8 mouse cellular contexts compared by ENCODE assay signal in the genomic region with DNA sequence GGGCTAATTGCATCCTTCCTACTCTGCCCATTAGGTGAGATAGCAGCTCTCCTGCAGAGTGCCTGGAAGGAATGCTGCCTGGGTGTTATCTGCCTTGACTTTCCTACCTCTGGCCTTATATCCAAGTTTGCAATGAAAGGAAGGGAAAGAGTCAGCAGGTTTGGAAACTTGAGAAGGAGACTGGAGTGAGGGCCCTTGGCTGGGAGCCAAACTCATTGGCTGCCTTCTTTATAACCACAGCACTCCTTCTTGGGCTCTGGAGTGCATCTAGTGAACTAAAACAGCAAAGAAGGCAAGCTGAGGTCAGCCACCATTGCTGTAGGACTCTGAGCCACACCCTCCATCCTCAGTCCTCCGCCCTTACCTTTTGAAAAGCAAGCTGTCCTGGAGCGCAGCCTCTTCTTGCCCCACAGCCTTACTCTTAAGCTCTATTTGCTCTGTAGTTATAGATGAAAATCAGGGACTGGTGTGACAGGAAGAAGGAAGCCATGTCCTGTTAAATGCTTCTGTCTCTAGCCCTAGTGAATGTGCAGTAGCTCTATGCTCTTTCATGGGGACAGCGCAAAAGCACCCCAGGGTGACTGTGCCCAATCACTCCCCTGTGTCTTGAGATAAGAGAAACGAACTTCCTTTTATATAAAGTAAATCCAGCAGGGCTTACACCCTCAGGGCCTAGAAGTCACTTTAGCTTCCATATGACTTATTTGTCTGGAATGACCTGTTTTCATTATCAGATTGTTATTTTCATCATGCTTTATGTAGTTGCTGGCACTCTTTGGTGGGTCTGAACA. TPM values are rescaled to one million over a fixed set of nuclear protein-coding genes. Genes with fewer than 3 reads are reported as not detected.
A peak's percentile ranks its signal among the peaks of the same experiment; 100 is the strongest.
DNase-seq lines count a peak whose midpoint lies in the region; ATAC-seq lines count a peak whose summit lies in the region.

No protein-coding gene starts in this region.

- ATAC-seq in embryonic facial prominence, embryonic 14.5 days (ENCODE audit: low read depth): peak; percentile 66
- peak; percentile 75; the same call in 1 of the 2 replicates for ATAC-seq in limb, embryonic 13.5 days (ENCODE audit: low FRiP score, low read depth)
- ATAC-seq in hindbrain, embryonic 14.5 days (ENCODE audit: low FRiP score): no peak

- H3K27me3 ChIP-seq in heart, embryonic 10.5 days (ENCODE audit: insufficient read depth, poor library complexity, severe bottlenecking): no peaks in the 10 kb centered on the region
- no peaks in the 10 kb centered on the region for H3K27me3 ChIP-seq in embryonic facial prominence, embryonic 14.5 days (replicated peaks; ENCODE audit: control insufficient read depth, insufficient read depth, low read length)
- no peaks in the 10 kb centered on the region for H3K27me3 ChIP-seq in limb, embryonic 13.5 days
- H3K27me3 ChIP-seq in hindbrain, embryonic 14.5 days (ENCODE audit: control insufficient read depth, insufficient read depth, low read length): no peaks in the 10 kb centered on the region

- no peak for DNase-seq in heart, embryonic 10.5 days (ENCODE audit: low spot score)
- no peak for DNase-seq in heart, adult 11 months
- peak; percentile 76 for DNase-seq in 3T3-L1 (ENCODE audit: low read depth, low spot score)
- peak; percentile 87 for DNase-seq in embryonic facial prominence, embryonic 14.5 days (ENCODE audit: low spot score)
- DNase-seq in urinary bladder, adult 18-20 months (ENCODE audit: low spot score in 2 of 2): no peak
- DNase-seq in right cerebral cortex, adult 18-20 months: no peak
- no peak for DNase-seq in hindbrain, embryonic 14.5 days (ENCODE audit: low spot score)

- WGBS in heart, embryonic 10.5 days: 73% methylated on average over 4 of the region's 4 CpGs
- WGBS in embryonic facial prominence, embryonic 14.5 days: 67% methylated on average over 4 of the region's 4 CpGs
- WGBS in limb, embryonic 13.5 days: 52% methylated on average over 4 of the region's 4 CpGs
- 79% methylated on average over 4 of the region's 4 CpGs for WGBS in hindbrain, embryonic 14.5 days

- 0 out of 2 replicates have a peak overlapping the region, but pooled peaks have one; percentile 31 for H3K27ac ChIP-seq in heart, embryonic 10.5 days
- H3K27ac ChIP-seq in embryonic facial prominence, embryonic 14.5 days (replicated peaks; ENCODE audit: low read depth, low read length): peak overlapping the region; percentile 77
- H3K27ac ChIP-seq in limb, embryonic 13.5 days: peak overlapping the region; percentile 89
- no peak overlapping the region for H3K27ac ChIP-seq in hindbrain, embryonic 14.5 days

- H3K36me3 ChIP-seq in heart, embryonic 10.5 days: 0 out of 2 replicates have a peak, but pooled peaks cover 3% of the 10 kb centered on the region
- H3K36me3 ChIP-seq in embryonic facial prominence, embryonic 14.5 days (ENCODE audit: control insufficient read depth, insufficient read depth, low read length): no peaks in the 10 kb centered on the region
- no peaks in the 10 kb centered on the region for H3K36me3 ChIP-seq in limb, embryonic 13.5 days
- H3K36me3 ChIP-seq in hindbrain, embryonic 14.5 days (replicated peaks; ENCODE audit: control insufficient read depth, insufficient read depth): no peaks in the 10 kb centered on the region

- peaks cover 53% of the 10 kb centered on the region for H3K4me1 ChIP-seq in heart, embryonic 10.5 days
- peaks cover 34% of the 10 kb centered on the region for H3K4me1 ChIP-seq in embryonic facial prominence, embryonic 14.5 days (ENCODE audit: control insufficient read depth, insufficient read depth, low read length)
- peaks cover 61% of the 10 kb centered on the region for H3K4me1 ChIP-seq in limb, embryonic 13.5 days
- H3K4me1 ChIP-seq in hindbrain, embryonic 14.5 days (replicated peaks; ENCODE audit: control insufficient read depth, insufficient read depth, low read length): no peaks in the 10 kb centered on the region

- no peak overlapping the region for H3K9ac ChIP-seq in embryonic facial prominence, embryonic 14.5 days (ENCODE audit: low read depth, low read length)
- H3K9ac ChIP-seq in limb, embryonic 13.5 days: no peak overlapping the region
- H3K9ac ChIP-seq in hindbrain, embryonic 14.5 days: no peak overlapping the region

- H3K9me3 ChIP-seq in heart, embryonic 10.5 days: no peaks in the 10 kb centered on the region
- no peaks in the 10 kb centered on the region for H3K9me3 ChIP-seq in embryonic facial prominence, embryonic 14.5 days (ENCODE audit: control insufficient read depth, low read length)
- H3K9me3 ChIP-seq in limb, embryonic 13.5 days: no peaks in the 10 kb centered on the region
- no peaks in the 10 kb centered on the region for H3K9me3 ChIP-seq in hindbrain, embryonic 14.5 days (ENCODE audit: control insufficient read depth, low read length)

- no peak overlapping the region for H3K4me2 ChIP-seq in embryonic facial prominence, embryonic 14.5 days (ENCODE audit: low read depth, low read length)
- H3K4me2 ChIP-seq in limb, embryonic 13.5 days (replicated peaks): peak overlapping the region; percentile 21
- no peak overlapping the region for H3K4me2 ChIP-seq in hindbrain, embryonic 14.5 days (replicated peaks)

- no peak overlapping the region for H3K4me3 ChIP-seq in heart, embryonic 10.5 days
- no peak overlapping the region for H3K4me3 ChIP-seq in embryonic facial prominence, embryonic 14.5 days (ENCODE audit: low read depth, low read length)
- no peak overlapping the region for H3K4me3 ChIP-seq in limb, embryonic 13.5 days
- no peak overlapping the region for H3K4me3 ChIP-seq in hindbrain, embryonic 14.5 days (replicated peaks; ENCODE audit: low read length)

RNA-seq across cellular contexts. Expression of a gene that starts 55.6 kb away (rescaled TPM):
- 13.0 and 15.3 TPM in 2 replicates for polyA plus RNA-seq in heart, embryonic 10.5 days (2016; fragmentation: Nextera tagmentation; extraction: Ambion mirVana)
- polyA plus RNA-seq in embryonic facial prominence, embryonic 14.5 days (2014; fragmentation: Nextera tagmentation; extraction: Ambion mirVana): 59.4 and 61.8 TPM in 2 replicates
- polyA plus RNA-seq in limb, embryonic 13.5 days (2015; fragmentation: Nextera tagmentation; extraction: Ambion mirVana): 67.8 and 73.3 TPM in 2 replicates
- 3.6 and 4.0 TPM in 2 replicates for polyA plus RNA-seq in hindbrain, embryonic 14.5 days (2014; fragmentation: Nextera tagmentation; extraction: Ambion mirVana)

RNA-seq across cellular contexts. Expression of a gene that starts 59.1 kb away (rescaled TPM):
- 104 and 114 TPM in 2 replicates for polyA plus RNA-seq in heart, embryonic 10.5 days (2016; fragmentation: Nextera tagmentation; extraction: Ambion mirVana)
- 79.2 and 80.3 TPM in 2 replicates for polyA plus RNA-seq in embryonic facial prominence, embryonic 14.5 days (2014; fragmentation: Nextera tagmentation; extraction: Ambion mirVana)
- 81.3 and 86.7 TPM in 2 replicates for polyA plus RNA-seq in limb, embryonic 13.5 days (2015; fragmentation: Nextera tagmentation; extraction: Ambion mirVana)
- 38.2 and 53.2 TPM in 2 replicates for polyA plus RNA-seq in hindbrain, embryonic 14.5 days (2014; fragmentation: Nextera tagmentation; extraction: Ambion mirVana)

Comparison
In these comparisons a context has a peak if more than half of its experiments do, and no peak if none do; other contexts are left out.
1. DNase-seq: peak in 3T3-L1 (single experiment) and embryonic facial prominence, embryonic 14.5 days (single experiment); none in heart, embryonic 10.5 days (single experiment), heart, adult 11 months (single experiment), urinary bladder, adult 18-20 months (0 of 2), right cerebral cortex, adult 18-20 months (single experiment) and hindbrain, embryonic 14.5 days (single experiment).